Mouse (Mus musculus) Patski (cell line): Measurements from ENCODE around the gene Ccdc71. TPM values are rescaled to one million over a fixed set of nuclear protein-coding genes. Genes with fewer than 3 reads are reported as not detected.

Experiments
- ATAC-seq: fragments of 100-300 bp; one replicate; pipeline ENCODE4 v1.8.0; 2021
- CTCF ChIA-PET: fragments of 350-600 bp; sonication (Branson Sonifier 250); formaldehyde crosslinking; loops from one replicate; lab custom pipeline; 2022; ENCODE audit warnings: inconsistent platforms; lab: Charles Lee
- POLR2A ChIA-PET: fragments of 350-600 bp; sonication (Branson Sonifier 250); formaldehyde crosslinking; loops from one replicate; lab custom pipeline; 2022; ENCODE audit warnings: antibody characterized with exemption, inconsistent platforms; lab: Charles Lee
- DNase-seq: peaks from one replicate; pipeline ENCODE4 v3.0.0-alpha.2; 2011; ENCODE audit warnings: low read depth, low spot score
- H3K27me3 ChIP-seq: fragments of 371-371 bp; one replicate; pipeline ENCODE4 v1.5.1; 2021
- CTCF ChIP-seq: fragments of 100-300 bp; IDR thresholded peaks from one replicate; pipeline ENCODE4 v1.5.1; 2021
- in situ Hi-C: fragments of 300-500 bp; cut with MboI; formaldehyde crosslinking; loops from 3 replicates; pipeline ENCODE4 v1.11.1; 2018; ENCODE audit warnings: low pct_unique_long_range_greater_than_20kb, mixed read lengths
- polyA plus RNA-seq: library from polyadenylated mRNA; unstranded; gene quantifications from one replicate; pipeline ENCODE4 v1.2.3, GENCODE M21; 2021

Gene Ccdc71
- polyA plus RNA-seq, 1 experiment from 2014 or later = 33.0 TPM

GRCm38 (mm10) chr9:108445125-108445524 lies 15.2 kb upstream of the Ccdc71 start:
- no peak for TF ChIP-seq CTCF
- H3K27me3 ChIP-seq = no peaks in the 10 kb centered on the region
- in situ Hi-C loops = no loop called here
- ATAC-seq (no peak), DNase-seq (no peak)
- ChIA-PET CTCF (no interaction called here), POLR2A (no interaction called here)

GRCm38 (mm10) chr9:108449860-108450259 lies 10.5 kb upstream of the Ccdc71 start:
- DNase-seq (no peak), ATAC-seq (no peak)
- ChIA-PET POLR2A (interaction anchor here (0.7 to 1.3 kb wide), 2 partner anchors 12 to 444 kb away, joined by 4 to 7 read pairs; partner anchors contain the start of gene Klhdc8b), CTCF (interaction anchor here (1.1 to 1.7 kb wide), 4 partner anchors 12 to 48 kb away, joined by 3 read pairs; partner anchors contain the start of gene Klhdc8b)
- in situ Hi-C loops = no loop called here
- no peaks in the 10 kb centered on the region for H3K27me3 ChIP-seq
- TF ChIP-seq CTCF = no peak

GRCm38 (mm10) chr9:108450292-108451169 lies 9.8 kb upstream of the Ccdc71 start:
- ATAC-seq (no peak), DNase-seq (no peak)
- CTCF ChIA-PET = interaction anchor here (1.1 to 1.7 kb wide), 4 partner anchors 11 to 48 kb away, joined by 3 read pairs; partner anchors contain the start of gene Klhdc8b
- in situ Hi-C loops = no loop called here
- no peak for TF ChIP-seq CTCF
- no peaks in the 10 kb centered on the region for H3K27me3 ChIP-seq
- POLR2A ChIA-PET = interaction anchor here (0.7 kb wide), 1 partner anchor 445 kb away, joined by 7 read pairs; no protein-coding TSS in a partner anchor

- CTCF ChIA-PET = interaction anchor here (1.4 kb wide), 1 partner anchor 11 kb away, joined by 3 read pairs; the partner anchor contains the start of gene Klhdc8b
- POLR2A ChIA-PET = no interaction called here
- no peak for TF ChIP-seq CTCF
- ATAC-seq (no peak), DNase-seq (no peak)
- in situ Hi-C loops = no loop called here
- H3K27me3 ChIP-seq = no peaks in the 10 kb centered on the region
These were observed 9.2 kb upstream of the Ccdc71 start for GRCm38 (mm10) chr9:108451170-108451493.

GRCm38 (mm10) chr9:108451519-108452160 lies 8.7 kb upstream of the Ccdc71 start:
- in situ Hi-C loops = no loop called here
- DNase-seq = no peak
- no peak for TF ChIP-seq CTCF
- POLR2A ChIA-PET = interaction anchor here (0.6 kb wide), 1 partner anchor 9 kb away, joined by 3 read pairs; no protein-coding TSS in a partner anchor
- no peaks in the 10 kb centered on the region for H3K27me3 ChIP-seq
- CTCF ChIA-PET = no interaction called here
- ATAC-seq = no peak

GRCm38 (mm10) chr9:108452291-108452906 lies 7.9 kb upstream of the Ccdc71 start:
- DNase-seq (peak; percentile 24), ATAC-seq (peak; percentile 83)
- POLR2A ChIA-PET = interaction anchor here (0.6 kb wide), 1 partner anchor 10 kb away, joined by 3 read pairs; no protein-coding TSS in a partner anchor
- peak; percentile 98 for TF ChIP-seq CTCF
- CTCF ChIA-PET = interaction anchor here (0.6 to 1.2 kb wide), 3 partner anchors 10 to 17 kb away, joined by 3 to 5 read pairs (median 5); no protein-coding TSS in a partner anchor
- in situ Hi-C loops = no loop called here
- no peaks in the 10 kb centered on the region for H3K27me3 ChIP-seq

GRCm38 (mm10) chr9:108452911-108453310 lies 7.4 kb upstream of the Ccdc71 start:
- CTCF ChIA-PET = interaction anchor here (0.6 to 1.2 kb wide), 3 partner anchors 10 to 17 kb away, joined by 3 to 5 read pairs (median 5); no protein-coding TSS in a partner anchor
- POLR2A ChIA-PET = no interaction called here
- peak; percentile 21 for ATAC-seq

GRCm38 (mm10) chr9:108453458-108453857 lies 6.9 kb upstream of the Ccdc71 start:
- no peak for TF ChIP-seq CTCF
- in situ Hi-C loops = no loop called here
- POLR2A ChIA-PET = no interaction called here
- no peaks in the 10 kb centered on the region for H3K27me3 ChIP-seq
- DNase-seq (no peak), ATAC-seq (no peak)
- CTCF ChIA-PET = interaction anchor here (1.0 kb wide), 1 partner anchor 11 kb away, joined by 3 read pairs; no protein-coding TSS in a partner anchor

More at GRCm38 (mm10) chr9:108452911-108453310, 7.4 kb upstream of the Ccdc71 start:
- in situ Hi-C loops = no loop called here
- no peak for TF ChIP-seq CTCF
- DNase-seq = no peak
- no peaks in the 10 kb centered on the region for H3K27me3 ChIP-seq

GRCm38 (mm10) chr9:108454429-108454828 lies 5.9 kb upstream of the Ccdc71 start:
- POLR2A ChIA-PET = no interaction called here
- CTCF ChIA-PET = interaction anchor here (1.0 kb wide), 1 partner anchor 12 kb away, joined by 3 read pairs; no protein-coding TSS in a partner anchor
- TF ChIP-seq CTCF = no peak
- DNase-seq (no peak), ATAC-seq (no peak)
- in situ Hi-C loops = no loop called here
- no peaks in the 10 kb centered on the region for H3K27me3 ChIP-seq
